Mouse (Mus musculus) MEL (cell line): ENCODE measurements at regions not wholly inside any gene's neighbourhood (a gene's known extent, or its start where the extent isn't known, plus 50 kb on each side); places are given as distances from the start of the nearest gene placed in this dataset.

Source experiments
- DNase-seq: peaks from one replicate; pipeline ENCODE4 v3.0.0; 2011; ENCODE audit warnings: low read depth, low spot score
- H3K27ac ChIP-seq: 2 replicates; pipeline ENCODE4 v1.5.1; 2012; ENCODE audit warnings: low read depth, mild to moderate bottlenecking, control low read depth, low read length, moderate library complexity; ENCODE audit not compliant: control insufficient read depth
- H3K27me3 ChIP-seq, 2 experiments: fragments of 150-350 bp in 1 of 2; sonication (generic) in 1 of 2; 2 replicates each; pipeline ENCODE4 v1.6.1; 2012; ENCODE audit warnings: low read length in 2 of 2, mild to moderate bottlenecking in 2 of 2, improper control_type of control experiment in 1 of 2, moderate library complexity in 1 of 2; ENCODE audit not compliant: insufficient read depth in 2 of 2, control insufficient read depth in 1 of 2
- H3K36me3 ChIP-seq, 2 experiments: 2 replicates each; pipeline ENCODE4 v1.6.1; 2012 to 2014; ENCODE audit warnings: low read length in 2 of 2, improper control_type of control experiment in 1 of 2, inconsistent platforms in 1 of 2, mild to moderate bottlenecking in 1 of 2; ENCODE audit not compliant: insufficient read depth in 2 of 2, control insufficient read depth in 1 of 2
- H3K4me1 ChIP-seq, 2 experiments: fragments of 150-350 bp in 1 of 2; sonication (generic) in 1 of 2; 2 replicates each; pipeline ENCODE4 v1.6.1; 2012; ENCODE audit warnings: low read length in 2 of 2, improper control_type of control experiment in 1 of 2, mild to moderate bottlenecking in 1 of 2; ENCODE audit not compliant: insufficient read depth in 2 of 2, control insufficient read depth in 1 of 2
- H3K4me3 ChIP-seq, 2 experiments: fragments of 150-350 bp in 1 of 2; sonication (generic) in 1 of 2; 2 replicates each; pipeline ENCODE4 v1.5.1; 2012; ENCODE audit warnings: low read depth in 2 of 2, low read length in 2 of 2, mild to moderate bottlenecking in 2 of 2, moderate library complexity in 2 of 2, control low read depth in 1 of 2, improper control_type of control experiment in 1 of 2; ENCODE audit not compliant: control insufficient read depth in 1 of 2, insufficient read depth in 1 of 2
- H3K79me2 ChIP-seq: 2 replicates; pipeline ENCODE4 v1.6.1; 2012; ENCODE audit warnings: mild to moderate bottlenecking, low read length, moderate library complexity; ENCODE audit not compliant: control insufficient read depth, poor library complexity, insufficient read depth
- H3K9ac ChIP-seq: 2 replicates; pipeline ENCODE4 v1.6.1; 2012; ENCODE audit warnings: low read depth, mild to moderate bottlenecking, control low read depth, low read length, moderate library complexity; ENCODE audit not compliant: control insufficient read depth, poor library complexity, severe bottlenecking
- H3K9me3 ChIP-seq: fragments of 150-350 bp; sonication (generic); replicated peaks from 2 replicates; pipeline ENCODE4 v1.6.1; 2012; ENCODE audit warnings: mild to moderate bottlenecking, low read length, improper control_type of control experiment, moderate library complexity; ENCODE audit not compliant: insufficient read depth
- CTCF ChIP-seq, 3 experiments: IDR thresholded peaks in 2 of 3; conservative IDR thresholded peaks in 1 of 3; 2 replicates each; pipeline ENCODE4 v1.5.1; 2011 to 2012; ENCODE audit warnings: low read length in 3 of 3, low read depth in 2 of 3, mild to moderate bottlenecking in 2 of 3, improper control_type of control experiment in 1 of 3, inconsistent platforms in 1 of 3, mixed read lengths in 1 of 3, moderate library complexity in 1 of 3; ENCODE audit not compliant: control insufficient read depth in 1 of 3, insufficient read depth in 1 of 3, poor library complexity in 1 of 3, severe bottlenecking in 1 of 3
- EP300 ChIP-seq, 2 experiments: IDR thresholded peaks; 2 replicates each; pipeline ENCODE4 v1.6.1; 2011; ENCODE audit warnings: improper control_type of control experiment in 2 of 2, low read length in 2 of 2, low read depth in 1 of 2, mild to moderate bottlenecking in 1 of 2
- ETS1 ChIP-seq: IDR thresholded peaks from 2 replicates; pipeline ENCODE4 v1.6.1; 2012; ENCODE audit warnings: low read depth, mild to moderate bottlenecking, inconsistent platforms, low read length, improper control_type of control experiment, moderate library complexity
- GABPA ChIP-seq: IDR thresholded peaks from 2 replicates; pipeline ENCODE4 v1.6.1; 2012; ENCODE audit warnings: low read depth, mild to moderate bottlenecking, inconsistent platforms, low read length, improper control_type of control experiment, moderate library complexity
- GATA1 ChIP-seq: IDR thresholded peaks from 2 replicates; pipeline ENCODE4 v1.6.1; 2011; ENCODE audit warnings: low read depth, low read length, improper control_type of control experiment
- KAT2A ChIP-seq: conservative IDR thresholded peaks from 2 replicates; pipeline ENCODE4 v1.6.1; 2012; ENCODE audit warnings: low read depth, low read length, improper control_type of control experiment, inconsistent platforms
- MAX ChIP-seq: IDR thresholded peaks from 2 replicates; pipeline ENCODE4 v1.6.1; 2011; ENCODE audit warnings: low read length, improper control_type of control experiment
- MEF2A ChIP-seq: IDR thresholded peaks from 2 replicates; pipeline ENCODE4 v1.6.1; 2014; ENCODE audit warnings: low read depth, mild to moderate bottlenecking, inconsistent platforms, low read length, improper control_type of control experiment; ENCODE audit not compliant: poor library complexity, insufficient replicate concordance, severe bottlenecking; ENCODE audit errors: extremely low read depth
- MXI1 ChIP-seq: IDR thresholded peaks from 2 replicates; pipeline ENCODE4 v1.6.1; 2011; ENCODE audit warnings: mild to moderate bottlenecking, low read depth, low read length, improper control_type of control experiment
- NRF1 ChIP-seq: IDR thresholded peaks from 2 replicates; pipeline ENCODE4 v1.6.1; 2014; ENCODE audit warnings: low read depth, mild to moderate bottlenecking, inconsistent platforms, low read length, improper control_type of control experiment, moderate library complexity; ENCODE audit not compliant: poor library complexity, insufficient read depth, severe bottlenecking
- RAD21 ChIP-seq: IDR thresholded peaks from 2 replicates; pipeline ENCODE4 v1.6.1; 2011; ENCODE audit warnings: mild to moderate bottlenecking, low read depth, low read length, improper control_type of control experiment
- SMC3 ChIP-seq: IDR thresholded peaks from 2 replicates; pipeline ENCODE4 v1.6.1; 2011; ENCODE audit warnings: low read depth, low read length, improper control_type of control experiment
- UBTF ChIP-seq: IDR thresholded peaks from 2 replicates; pipeline ENCODE4 v1.6.1; 2012; ENCODE audit warnings: low read depth, mild to moderate bottlenecking, inconsistent platforms, low read length, improper control_type of control experiment, moderate library complexity, borderline replicate concordance; ENCODE audit not compliant: insufficient read depth
- USF1 ChIP-seq: IDR thresholded peaks from 2 replicates; pipeline ENCODE4 v1.6.1; 2014; ENCODE audit warnings: low read depth, mild to moderate bottlenecking, inconsistent platforms, low read length, improper control_type of control experiment, moderate library complexity
- ZC3H11A ChIP-seq: IDR thresholded peaks from 2 replicates; pipeline ENCODE4 v1.6.1; 2012; ENCODE audit warnings: low read depth, mild to moderate bottlenecking, inconsistent platforms, low read length, improper control_type of control experiment

DNA sequence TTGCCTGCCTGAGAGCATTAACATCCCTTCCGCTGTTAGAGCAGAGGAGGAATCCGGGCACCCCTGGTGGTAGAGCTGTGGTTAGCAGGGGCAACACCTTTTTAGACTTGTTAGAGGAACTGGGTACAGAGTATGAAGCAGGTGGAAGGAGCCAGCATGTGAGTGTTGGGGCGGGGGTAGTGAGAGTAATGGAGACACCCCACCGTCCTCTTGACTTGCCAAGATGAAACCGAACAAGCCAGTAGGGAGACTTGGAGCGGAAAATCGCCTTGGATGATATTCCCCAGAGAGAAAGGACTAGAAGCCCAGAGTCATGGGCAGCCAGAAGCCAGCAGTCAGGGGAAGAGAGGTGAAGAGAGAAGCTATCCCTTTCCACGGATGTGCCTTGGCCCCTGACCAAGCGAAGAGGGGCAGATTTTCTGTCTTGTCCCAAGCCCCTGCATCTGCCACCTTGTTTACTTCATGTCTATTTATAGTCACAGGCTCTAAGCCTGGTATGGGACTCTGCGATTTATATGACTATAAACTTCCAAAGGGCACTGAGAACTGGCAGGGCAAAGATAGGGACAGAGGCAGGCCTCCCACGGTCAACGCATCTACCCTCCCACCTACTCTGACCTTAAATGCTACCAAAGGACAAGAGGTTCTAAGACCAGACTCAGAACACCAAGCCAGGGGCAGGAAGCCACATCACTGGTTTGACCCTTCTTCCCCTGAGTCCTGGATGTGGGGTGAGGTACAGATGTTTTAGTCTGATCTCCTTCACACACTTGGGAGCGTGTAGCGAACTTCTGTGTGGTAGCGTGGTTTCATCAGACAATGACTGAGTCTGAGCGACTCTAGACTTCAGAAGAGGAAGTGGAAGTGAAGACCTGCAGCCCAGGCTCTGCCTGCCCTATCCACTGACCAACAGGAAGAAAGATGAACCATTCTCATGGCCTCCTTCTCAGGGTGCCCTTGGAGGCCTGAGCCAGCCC is 55.9 kb upstream of the Btrc start (continued):
- TF ChIP-seq NRF1 (no peak), GATA1 (no peak), CTCF (IDR thresholded peaks at IDR 0.05 in 2 of 3, conservative IDR thresholded peaks at IDR 0.05 in 1 of 3; ENCODE audit: control insufficient read depth in 1 of 3, insufficient read depth in 1 of 3, low read depth in 2 of 3, low read length in 3 of 3, poor library complexity in 1 of 3, severe bottlenecking in 1 of 3) (peak; percentile 34 to 46 (median 39)), USF1 (no peak)

GRCm38 (mm10) chr19:45308676-45309275 is 54.8 kb upstream of the Btrc start:
- DNase-seq = peak; percentile 37

GRCm38 (mm10) chr19:45310291-45310881 is 53.1 kb upstream of the Btrc start:
- peak overlapping the region; percentile 56 to 78 for H3K4me3 ChIP-seq
- H3K27me3 ChIP-seq = peaks cover 0 to 1% of the 10 kb centered on the region in 2 experiments; a peak in 2 of 4 replicates
- peaks cover 0 to 19% of the 10 kb centered on the region in 2 experiments; a peak in 2 of 4 replicates for H3K36me3 ChIP-seq
- H3K9ac ChIP-seq = peak overlapping the region; percentile 60
- DNase-seq = no peak
- H3K4me1 ChIP-seq = peaks cover 3 to 28% of the 10 kb centered on the region in 2 experiments
- no peak overlapping the region for H3K27ac ChIP-seq
- H3K79me2 ChIP-seq = no peaks in the 10 kb centered on the region
- no peaks in the 10 kb centered on the region for H3K9me3 ChIP-seq
- no peak for TF ChIP-seq KAT2A
- TF ChIP-seq MXI1 = no peak
- 0 out of 2 replicates have a peak, but pooled peaks have one; percentile 43 for TF ChIP-seq UBTF
- TF ChIP-seq, all 39 proteins: peak for 1

More at GRCm38 (mm10) chr19:45308676-45309275, 54.8 kb upstream of the Btrc start:
- Histone ChIP-seq H3K4me1 (peaks cover 3 to 33% of the 10 kb centered on the region in 2 experiments), H3K9ac (no peak overlapping the region), H3K79me2 (no peaks in the 10 kb centered on the region), H3K36me3 (peaks cover 0 to 24% of the 10 kb centered on the region in 2 experiments; a peak in 2 of 4 replicates), H3K9me3 (no peaks in the 10 kb centered on the region), H3K27ac (no peak overlapping the region), H3K4me3 (no peak overlapping the region), H3K27me3 (no peaks in the 10 kb centered on the region; a peak in 1 of 4 replicates)
- TF ChIP-seq CTCF (IDR thresholded peaks at IDR 0.05 in 2 of 3, conservative IDR thresholded peaks at IDR 0.05 in 1 of 3; ENCODE audit: control insufficient read depth in 1 of 3, insufficient read depth in 1 of 3, low read depth in 2 of 3, low read length in 3 of 3, poor library complexity in 1 of 3, severe bottlenecking in 1 of 3) (peak; percentile 31 to 47 (median 42); a peak in 5 of 6 replicates), ZC3H11A (no peak), UBTF (no peak), ETS1 (no peak), SMC3 (0 out of 2 replicates have a peak, but pooled peaks have one; percentile 7), MAX (no peak), RAD21 (peak; percentile 24), MEF2A (no peak), EP300 (IDR thresholded peaks at IDR 0.05; ENCODE audit: low read depth in 1 of 2, low read length in 2 of 2) (no peak), GABPA (no peak)
